Mouse (Mus musculus) stomach, postnatal 0 days (tissue): ENCODE data around the gene Iffo2.
A peak's percentile ranks its signal among the peaks of the same experiment; 100 is the strongest.

Experiments used
- CTCF ChIP-seq: IDR thresholded peaks from 2 replicates; pipeline ENCODE4 v1.5.1; 2016; ENCODE audit warnings: antibody characterized with exemption, low read depth, mild to moderate bottlenecking, moderate library complexity
- EP300 ChIP-seq: optimal IDR thresholded peaks from 2 replicates; pipeline ENCODE3; 2016; ENCODE audit warnings: antibody characterized with exemption

DNA sequence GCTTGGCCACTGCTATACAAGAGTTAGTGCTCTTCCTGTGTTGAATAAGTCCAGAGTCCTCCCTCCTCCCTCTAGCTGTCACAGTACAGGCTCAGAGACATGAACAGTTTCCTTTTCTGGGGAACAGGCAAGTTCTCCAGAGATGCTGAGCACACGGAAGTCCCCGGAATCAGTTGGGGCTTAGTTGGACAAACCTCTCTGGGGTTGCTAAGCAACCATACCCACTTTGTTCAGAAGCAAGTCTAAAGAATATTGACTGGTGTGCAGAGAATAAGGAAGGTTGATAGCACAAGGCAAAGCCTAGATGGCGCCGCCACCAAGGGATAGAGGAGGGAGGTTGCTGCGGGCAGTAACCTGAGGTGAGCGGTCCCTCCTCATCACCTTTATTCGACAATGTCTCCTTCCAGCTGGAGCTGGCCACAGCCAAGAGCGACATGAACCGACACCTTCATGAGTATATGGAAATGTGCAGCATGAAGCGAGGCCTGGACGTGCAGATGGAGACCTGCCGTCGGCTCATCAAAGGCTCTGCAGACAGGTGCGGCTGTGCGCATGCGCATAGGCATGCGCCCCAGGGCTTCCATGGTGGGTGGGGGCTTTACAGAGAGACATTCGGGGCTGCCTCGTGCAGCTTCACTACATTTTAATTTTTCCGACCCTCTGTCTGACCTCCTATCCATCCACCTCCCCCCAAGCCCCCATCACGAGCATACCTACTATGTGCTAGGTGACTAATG is 84.3 kb downstream of the Iffo2 start:
- TF ChIP-seq EP300, result no peak
- TF ChIP-seq CTCF, result peak; percentile 18
